Mouse (Mus musculus) fat pad, adult 2 months (tissue): ENCODE data around the gene Gclc.

Experiments
- DNase-seq: peaks from one replicate; pipeline ENCODE4 v3.0.0-alpha.2; 2011; ENCODE audit warnings: low read depth, low spot score; ENCODE audit errors: extremely low read depth

Gene Gclc

DNA sequence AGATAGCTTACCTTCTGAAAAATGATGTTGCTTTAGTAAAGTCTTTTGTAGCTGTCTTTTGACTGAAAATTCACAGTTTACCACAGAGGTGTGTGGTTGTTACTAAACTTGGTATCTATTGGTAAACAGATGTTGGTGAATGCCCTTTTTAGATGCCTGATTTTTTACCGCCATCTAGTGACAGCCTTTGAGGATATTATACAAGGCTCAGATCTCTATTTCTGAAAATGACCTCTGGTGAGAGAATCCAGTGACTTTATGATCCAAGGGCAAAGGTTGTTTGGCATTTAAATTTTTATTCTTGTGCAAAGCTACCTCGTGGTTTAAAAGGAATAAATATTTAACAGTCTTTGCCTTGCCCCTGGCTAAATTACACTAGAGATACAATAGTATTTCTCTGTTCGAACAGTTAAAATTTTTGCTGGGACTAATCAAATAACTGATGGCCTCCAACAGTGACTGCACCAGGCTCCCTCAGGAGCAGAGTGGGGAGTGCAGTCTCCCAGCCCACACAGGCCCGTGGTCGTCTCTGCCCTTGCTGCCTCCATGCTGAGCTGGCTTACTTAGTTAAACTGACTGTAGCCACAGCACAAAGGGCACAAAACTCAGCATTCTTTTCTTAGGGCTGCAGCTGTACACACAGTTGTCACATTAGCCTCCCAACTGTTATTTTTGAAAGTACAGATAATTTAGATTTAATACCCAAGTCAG lies 27.3 kb downstream of the Gclc start:
- DNase-seq = no peak

DNA sequence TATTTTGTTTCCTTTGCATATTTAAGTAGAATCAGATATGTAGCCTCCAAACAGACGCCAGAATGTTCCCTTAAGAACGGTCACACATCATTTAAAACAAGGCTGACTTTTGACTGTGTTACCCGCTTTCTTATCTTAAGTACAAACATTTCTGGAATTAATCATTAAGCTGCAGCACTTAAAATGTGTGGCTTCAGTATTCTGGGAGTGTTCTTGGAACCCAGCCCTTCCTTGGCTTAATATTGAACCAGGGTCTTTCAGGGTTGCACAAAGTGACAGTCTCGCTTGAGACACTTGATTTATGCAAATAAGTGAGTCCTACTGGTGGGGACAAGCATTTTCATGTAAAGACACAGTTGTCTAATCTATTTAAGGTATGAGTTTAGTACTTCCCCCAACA lies 27.9 kb downstream of the Gclc start:
- DNase-seq = no peak

DNA sequence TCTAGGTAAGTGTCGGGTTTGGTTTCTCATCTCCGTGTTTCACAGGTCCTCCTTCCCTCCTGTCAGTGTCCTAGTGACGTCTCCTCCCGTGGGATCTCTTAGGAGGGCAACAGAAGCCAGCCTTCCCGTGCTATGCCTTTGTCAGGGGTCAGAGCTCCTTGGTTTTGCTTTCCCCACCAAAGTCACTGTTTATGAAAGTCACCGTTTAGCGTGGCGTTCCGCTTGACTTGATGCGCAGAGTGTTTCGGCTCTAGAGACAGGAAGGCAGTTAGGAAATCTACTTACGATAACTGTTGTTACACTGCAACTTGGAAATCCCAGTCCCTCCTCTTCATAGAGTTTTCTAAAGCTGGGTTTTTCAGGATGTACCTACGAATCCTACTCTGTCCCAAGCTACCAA lies 28.7 kb downstream of the Gclc start:
- no peak for DNase-seq

DNA sequence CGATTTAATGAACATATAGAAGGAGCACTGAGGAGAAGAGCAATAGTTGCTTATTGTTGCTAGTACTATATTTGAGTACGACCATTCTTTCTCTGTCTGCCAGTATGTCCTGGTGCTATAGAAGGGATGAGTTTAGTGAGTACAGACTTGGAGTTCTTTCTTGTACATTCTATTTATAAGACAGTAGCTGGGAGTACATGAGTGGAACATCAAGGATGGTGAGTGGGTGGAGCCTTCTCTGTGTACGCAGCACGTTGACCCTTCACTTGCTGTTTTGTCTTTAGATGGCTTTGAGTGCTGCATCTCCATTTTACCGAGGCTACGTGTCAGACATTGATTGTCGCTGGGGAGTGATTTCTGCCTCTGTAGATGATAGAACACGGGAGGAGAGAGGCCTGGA lies 31.1 kb downstream of the Gclc start:
- DNase-seq = no peak

DNA sequence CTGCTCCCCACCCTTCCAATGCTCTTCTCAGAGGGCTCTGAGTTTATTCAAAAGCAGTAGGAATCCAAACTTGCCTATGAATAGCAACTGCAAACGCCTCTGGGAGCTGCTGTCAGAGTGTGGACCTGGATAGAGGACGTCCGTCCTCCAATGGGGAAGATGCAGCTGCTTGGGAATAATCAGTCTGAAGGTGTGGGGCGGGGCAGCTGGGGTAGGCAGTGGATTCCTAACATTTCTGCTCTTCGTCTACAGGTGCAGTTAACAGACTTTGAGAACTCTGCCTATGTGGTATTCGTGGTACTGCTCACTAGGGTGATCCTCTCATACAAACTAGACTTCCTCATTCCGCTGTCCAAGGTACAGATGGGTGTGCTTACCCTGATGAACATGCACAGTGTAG lies 33.6 kb downstream of the Gclc start:
- no peak for DNase-seq

DNA sequence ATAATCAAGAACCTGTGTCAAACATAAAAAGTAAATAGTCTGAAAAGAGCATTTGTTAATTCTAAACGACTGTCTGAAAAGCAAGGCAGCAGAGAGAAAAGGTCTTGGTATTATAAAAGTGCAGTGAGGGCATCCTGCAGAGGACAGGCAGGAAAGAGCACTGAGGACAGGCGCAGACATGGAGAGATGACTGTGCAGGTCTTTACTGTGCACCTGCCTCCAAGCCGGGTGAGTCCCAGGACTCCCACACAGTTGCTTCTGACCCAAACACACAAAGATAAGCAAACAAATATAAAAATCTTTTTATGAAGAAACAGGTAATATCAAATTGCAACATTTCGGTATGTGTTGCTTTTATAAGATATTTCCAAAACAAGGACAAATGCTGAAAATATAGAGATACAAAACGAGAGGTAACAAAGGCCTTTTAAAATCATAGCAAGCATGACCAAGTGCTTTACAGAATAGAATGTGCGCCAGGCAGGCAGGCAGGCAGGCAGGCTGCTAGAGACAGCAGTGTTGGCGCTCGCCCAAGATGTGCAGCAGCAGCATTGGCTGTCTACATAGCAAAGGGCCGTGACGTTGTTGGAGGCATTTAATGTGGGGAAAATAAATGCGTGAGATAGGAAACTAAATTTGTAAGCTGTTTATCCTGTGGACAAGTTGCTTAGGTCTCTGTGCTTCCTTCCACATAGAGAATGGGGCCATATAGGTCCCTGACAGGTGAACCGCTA lies 35.4 kb downstream of the Gclc start:
- DNase-seq = no peak

DNA sequence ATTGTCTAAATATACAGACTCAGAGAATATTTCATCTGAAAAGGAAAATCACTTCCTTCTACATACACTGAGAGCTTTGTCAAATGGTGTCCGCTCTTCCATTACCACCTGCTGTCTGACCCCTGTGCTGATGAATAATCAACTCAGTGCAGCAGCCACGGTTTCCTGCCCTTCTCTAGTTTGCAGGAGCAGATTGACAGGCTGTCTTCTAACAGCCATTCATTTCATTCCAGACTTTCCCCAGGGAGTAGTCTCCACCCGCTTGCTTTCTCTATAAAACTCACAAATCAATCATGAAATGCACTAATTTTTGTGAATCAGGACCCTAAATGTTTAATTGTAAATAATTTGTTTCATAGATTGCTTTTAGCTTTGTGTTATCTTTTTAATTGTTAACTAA lies 39.5 kb downstream of the Gclc start:
- no peak for DNase-seq

DNA sequence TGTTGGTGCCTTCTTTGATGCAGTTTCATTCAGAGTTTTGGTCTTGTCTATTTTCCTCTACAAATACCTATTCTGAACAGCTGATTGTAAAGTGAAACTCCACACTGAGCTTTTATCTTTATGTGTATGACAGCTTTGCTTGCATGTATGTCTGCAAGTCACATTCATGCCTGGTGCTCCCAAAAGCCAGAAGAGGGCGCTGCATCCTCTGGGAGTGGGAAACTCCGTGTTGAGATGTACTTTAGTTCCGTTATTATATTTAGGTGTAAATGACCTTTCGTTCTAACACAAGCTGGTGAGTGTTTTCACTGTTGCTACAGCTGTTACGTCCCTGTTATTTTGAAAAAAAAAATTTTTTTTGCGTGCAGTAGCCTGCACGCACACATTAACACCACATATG lies 48.1 kb downstream of the Gclc start:
- DNase-seq = no peak

DNA sequence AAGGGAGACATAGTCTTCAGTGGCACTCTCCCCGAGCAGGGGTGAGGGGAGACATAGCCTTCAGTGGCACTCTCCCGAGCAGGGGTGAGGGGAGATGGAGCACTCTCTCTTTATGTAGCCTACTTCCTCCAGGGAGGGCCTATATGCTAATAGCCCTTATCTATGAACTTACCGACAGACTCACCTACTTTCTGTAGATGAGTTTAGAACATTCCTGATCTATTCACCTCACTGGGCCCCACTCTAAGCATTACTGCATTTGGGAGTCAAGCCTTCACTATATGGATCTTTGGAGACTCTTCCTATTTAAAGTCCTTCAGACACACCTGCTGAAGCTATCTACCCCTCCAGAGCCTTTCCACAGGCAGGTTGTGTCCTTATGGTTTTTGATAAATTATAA lies 52.1 kb downstream of the Gclc start:
- DNase-seq = no peak

DNA sequence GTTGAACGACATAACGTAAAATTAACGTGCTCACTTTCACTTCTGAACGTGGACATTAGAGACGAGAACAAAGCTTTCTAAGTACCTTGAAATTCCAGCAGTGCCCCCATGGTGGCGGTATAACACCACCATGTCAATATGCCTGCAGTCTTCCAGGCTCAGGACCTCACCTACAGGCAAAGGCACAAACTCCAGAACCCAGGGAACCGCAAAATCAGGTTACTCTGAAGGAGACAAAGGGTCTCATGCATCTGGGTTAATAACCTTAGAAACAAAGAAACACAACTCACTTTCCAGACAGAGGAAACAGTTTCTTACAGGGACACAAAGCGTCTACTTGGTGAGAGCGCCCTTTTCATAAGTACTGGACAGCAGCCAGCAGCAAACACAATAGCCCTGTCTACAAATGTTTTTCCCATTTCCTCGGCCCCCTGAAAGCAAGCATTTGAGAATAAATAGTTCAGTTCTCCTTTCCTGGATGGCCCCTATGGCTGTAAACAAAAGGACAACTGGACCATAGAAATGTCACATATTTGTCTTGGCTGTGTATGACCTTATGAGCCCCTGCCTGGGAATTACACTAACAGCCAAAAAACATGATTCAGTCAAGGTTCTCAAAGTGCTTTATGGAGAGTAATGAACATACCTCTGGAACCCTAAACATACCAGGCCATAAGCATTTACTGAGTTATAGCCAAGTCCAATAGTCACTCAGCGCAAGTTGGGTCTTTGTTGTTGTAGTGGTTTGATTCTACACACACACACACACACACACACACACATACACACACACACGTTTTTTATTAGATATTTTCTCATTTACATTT lies 52.7 kb downstream of the Gclc start:
- no peak for DNase-seq

DNA sequence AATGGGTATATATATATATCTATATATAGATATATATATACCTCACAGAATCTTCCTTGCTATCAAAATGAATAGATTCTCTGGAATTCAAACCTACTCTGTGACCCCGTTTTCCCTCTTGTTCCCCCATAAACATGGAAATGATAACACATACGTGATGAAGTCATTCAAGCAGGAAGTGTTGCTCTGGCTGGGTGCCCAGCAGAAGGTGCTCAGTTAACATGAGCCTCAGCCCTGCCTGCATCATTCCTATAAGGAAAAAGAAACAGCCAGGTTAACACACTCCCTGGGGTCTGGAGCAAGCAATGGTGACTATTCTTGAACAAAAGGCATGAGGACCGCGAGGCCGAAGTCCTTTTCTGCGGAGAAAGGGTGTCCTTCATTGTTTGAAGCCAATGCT lies 54.1 kb downstream of the Gclc start:
- no peak for DNase-seq

DNA sequence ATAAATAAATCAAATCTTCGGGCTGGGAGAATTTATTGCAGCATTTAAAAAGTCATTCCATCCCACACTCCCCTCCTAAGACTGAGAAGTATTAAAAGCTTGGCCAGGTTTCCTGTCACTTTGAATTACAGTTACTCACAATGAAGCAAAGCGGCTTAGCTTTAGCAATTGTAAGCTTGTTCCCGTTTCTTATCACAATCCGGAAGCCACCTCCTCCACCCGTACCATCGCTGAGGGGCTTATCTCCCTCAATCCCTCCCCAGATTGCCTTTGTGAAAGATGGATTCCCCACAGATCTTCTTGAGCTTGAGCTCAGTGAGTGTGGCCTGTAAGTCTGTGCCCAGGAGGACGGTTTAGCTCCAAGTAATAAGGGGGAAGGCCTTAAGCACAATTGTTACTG lies 64.5 kb downstream of the Gclc start:
- DNase-seq = no peak

DNA sequence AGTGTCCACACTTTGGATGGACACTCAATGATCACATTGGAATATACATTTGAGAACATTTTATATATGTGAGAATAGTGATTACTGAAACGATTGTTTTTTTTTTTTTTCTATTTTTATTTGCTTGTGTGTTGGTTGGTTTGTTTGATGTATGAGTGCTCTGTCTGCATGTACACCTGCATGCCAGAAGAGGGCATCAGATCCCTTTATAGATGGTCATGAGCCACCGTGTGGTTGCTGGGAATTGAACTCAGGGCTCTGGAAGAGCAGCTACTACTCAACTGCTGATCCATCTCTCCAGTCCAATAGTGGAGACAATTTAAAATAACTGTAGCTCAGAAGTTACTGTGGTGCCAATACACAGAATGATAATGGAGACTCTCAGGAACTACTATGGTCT lies 65.0 kb downstream of the Gclc start:
- DNase-seq = no peak

DNA sequence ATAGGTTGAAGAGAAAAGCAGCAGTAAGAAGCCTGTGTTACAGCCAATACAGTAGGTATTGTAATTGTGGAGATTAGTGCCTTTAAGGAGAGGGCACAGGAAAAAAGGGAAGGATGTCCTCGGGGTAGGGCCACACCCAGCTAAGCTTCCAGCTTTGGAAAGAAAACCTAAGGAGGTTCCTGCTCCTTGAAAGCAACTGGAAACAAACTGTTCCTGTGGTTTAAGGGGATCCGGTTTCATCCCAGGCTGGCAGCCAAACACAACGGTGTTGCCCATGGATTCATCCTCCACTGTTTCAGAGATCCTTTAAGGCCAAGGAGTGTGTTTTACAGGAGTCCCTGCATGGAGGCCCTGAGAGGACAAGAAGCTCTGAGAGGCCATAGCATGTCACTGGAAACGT lies 66.5 kb downstream of the Gclc start:
- DNase-seq = no peak

DNA sequence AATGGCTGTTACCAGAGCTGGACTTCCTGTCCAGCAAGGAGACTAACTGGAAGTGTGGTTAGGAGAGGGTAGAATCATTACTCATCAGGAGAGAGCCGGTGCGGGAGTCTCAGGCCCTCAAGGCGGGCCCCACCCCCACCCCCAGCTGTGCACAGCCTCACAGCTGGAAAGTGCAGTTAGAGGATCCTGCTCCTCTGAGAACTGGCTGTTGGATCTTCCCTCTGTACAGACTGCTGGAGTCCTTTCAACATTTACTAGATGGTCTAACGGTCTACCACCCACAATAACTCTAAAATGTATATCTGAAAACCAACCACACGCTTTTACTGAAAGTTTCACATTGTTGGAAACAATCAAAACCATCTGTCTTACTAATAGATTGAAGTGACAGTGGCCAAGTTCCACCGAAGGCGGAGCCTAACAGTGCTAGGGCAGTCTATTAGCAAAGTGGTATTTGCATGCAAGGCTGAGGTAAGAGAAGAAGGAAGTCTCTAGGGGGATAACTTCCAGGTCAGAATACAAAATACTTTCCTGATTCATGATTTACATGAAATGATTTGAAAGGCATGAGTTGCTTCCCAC lies 71.1 kb downstream of the Gclc start:
- DNase-seq = no peak

DNA sequence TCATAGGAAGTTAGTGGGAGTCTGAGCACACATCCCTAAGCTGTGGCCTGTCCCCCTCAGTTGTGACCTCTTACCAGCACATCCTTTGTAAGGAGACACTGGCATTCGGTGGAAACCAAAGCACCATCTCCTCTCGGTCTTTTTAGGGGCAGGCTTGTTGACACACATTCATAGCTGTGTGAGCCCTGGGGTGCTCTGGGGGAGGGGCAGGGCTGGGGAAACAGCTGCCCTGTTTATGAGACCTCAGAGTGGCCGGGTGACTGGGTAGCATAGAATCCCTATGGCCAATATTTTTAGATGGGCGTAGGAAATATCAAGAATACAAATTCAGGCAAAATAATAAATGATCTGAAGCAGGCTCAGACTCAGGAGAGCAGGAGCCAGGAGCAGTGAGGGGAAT lies 71.9 kb downstream of the Gclc start:
- no peak for DNase-seq

DNA sequence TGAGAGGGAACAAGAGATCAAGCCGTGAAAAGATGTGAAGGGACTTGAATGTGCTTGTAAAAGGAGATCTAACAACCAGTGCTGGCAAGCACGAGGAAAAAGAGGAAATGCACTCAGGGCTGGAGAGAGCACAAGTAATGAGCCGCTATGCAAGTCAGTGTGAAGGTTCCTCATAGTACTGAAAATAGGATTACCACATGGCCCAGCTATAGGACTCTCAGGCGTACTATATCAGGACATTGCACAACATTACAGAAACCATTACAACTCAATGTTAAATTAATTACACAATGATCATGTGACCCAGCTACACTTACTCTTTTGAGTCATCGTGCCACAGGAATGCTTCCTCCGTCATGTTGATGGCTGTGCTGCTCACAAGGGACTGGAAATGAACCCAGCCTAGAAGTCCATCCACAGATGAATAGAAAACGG lies 74.2 kb downstream of the Gclc start:
- no peak for DNase-seq

DNA sequence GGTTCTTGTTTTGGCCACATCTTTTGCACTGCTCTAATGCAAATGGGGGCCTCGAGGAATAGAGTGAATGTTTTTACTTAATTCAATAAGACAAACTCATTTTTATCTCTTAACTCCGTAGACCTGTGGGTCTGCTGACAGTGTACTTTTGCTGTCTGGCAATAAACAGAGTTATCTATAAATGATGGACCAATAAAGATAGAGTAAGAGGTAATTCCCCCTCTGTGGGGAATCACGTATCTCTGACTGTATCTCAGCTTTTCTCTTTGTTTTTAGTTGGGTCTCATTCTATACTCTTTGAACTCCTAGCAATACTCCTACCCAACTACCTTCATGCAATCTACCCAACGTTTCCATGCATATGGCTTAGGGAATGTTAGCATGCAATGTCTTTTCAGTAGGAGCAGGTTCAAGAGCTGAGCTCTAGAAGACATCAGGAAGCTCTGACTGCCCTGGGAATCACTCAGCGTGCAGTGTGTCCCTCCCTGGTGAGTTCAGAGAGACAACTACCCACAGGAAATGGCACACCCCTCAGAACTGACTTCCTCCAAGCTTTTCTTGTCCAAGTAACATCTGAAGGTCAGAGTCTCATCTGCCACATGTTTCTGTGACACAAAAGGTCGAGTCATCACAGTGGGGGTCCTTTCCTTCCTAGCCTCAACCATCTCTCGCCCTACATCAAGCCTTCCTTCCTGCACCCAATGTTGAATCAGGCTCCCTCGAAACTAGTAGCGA lies 80.1 kb downstream of the Gclc start:
- no peak for DNase-seq

DNA sequence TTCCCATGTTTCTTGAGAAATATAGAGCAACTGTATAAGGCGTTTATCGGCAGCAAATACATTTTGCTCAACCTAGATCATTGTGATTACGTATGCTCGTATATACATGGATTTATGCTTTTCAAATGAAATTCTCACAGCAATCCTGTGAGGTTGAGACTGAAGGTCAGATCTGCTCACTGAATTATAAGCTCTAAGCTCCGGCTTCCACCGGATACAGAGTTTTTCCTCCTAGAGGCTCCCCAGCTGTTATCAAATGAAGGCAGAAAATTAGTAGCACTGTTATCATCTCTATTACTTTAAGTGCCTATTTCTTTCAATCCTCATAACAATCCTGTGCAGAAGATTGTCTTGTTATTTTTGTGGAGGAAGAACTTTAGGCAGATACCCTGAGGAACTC lies 80.8 kb downstream of the Gclc start:
- DNase-seq = no peak

DNA sequence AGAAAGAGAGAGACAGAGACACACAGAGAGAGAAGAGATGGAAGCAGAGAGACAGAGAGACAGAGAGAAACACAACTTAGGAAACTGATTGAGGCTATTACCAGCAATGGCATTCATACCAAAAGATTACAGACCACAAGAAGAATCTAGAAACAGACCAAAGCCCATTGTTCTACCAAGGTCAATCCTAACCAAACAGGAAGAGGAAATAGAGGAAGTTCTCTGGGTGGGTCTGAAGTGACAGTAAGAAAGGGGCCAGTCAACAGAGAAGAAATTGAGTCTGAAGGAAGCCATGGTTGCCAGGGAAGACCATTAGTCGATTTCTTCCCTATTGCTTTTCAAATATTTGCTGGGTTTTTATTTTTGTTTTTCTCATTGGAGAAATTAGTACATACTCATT lies 81.4 kb downstream of the Gclc start:
- no peak for DNase-seq

DNA sequence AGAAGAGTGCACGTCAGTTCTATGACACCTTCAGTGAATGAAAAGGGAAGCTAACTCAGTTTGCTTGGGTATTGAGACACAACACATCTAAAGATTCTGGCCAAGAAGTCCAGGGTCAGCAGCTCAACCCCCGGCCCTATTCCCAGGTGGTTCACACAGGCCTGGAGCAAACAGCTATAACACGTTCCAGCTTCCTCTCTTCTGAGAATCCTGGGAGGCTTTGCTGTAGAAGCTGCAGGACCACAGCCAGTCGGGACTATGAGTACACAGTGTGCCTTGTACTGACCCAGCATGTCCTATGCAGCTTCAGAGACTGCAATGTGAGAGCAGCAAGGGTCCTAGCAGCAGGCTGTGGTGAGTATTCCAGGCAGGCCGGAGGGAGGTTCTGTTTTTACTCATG lies 84.3 kb downstream of the Gclc start:
- DNase-seq = no peak
